Mouse (Mus musculus) liver, adult 2 months (tissue): ENCODE measurements around the gene C87436.
A peak's percentile ranks its signal among the peaks of the same experiment; 100 is the strongest.

Experiments used
- CTCF ChIP-seq: fragments of 200-500 bp; IDR thresholded peaks from 2 replicates; pipeline ENCODE4 v1.5.1; 2011; ENCODE audit warnings: low read depth, low read length, control low read depth
- POLR2A ChIP-seq: fragments of 200-500 bp; IDR thresholded peaks from 2 replicates; pipeline ENCODE4 v1.6.1; 2011; ENCODE audit warnings: low read length, control low read depth; ENCODE audit not compliant: insufficient read depth; ENCODE audit errors: extremely low read depth

- TF ChIP-seq CTCF (peak; percentile 74), POLR2A (no peak)
These were observed 37.2 kb upstream of the C87436 start for GRCm38 (mm10) chr6:86400972-86401371.
